Comparison of ENCODE assay signal across 9 mouse cellular contexts in genomic region chr8:71572847-71573633, GRCm38 (mm10). TPM values are rescaled to one million over a fixed set of nuclear protein-coding genes. Genes with fewer than 3 reads are reported as not detected.
DNase-seq lines count a peak whose midpoint lies in the region; ATAC-seq and TF ChIP-seq lines count a peak whose summit lies in the region.
"Had no signal": no experiment of that assay in that cellular context is flagged by ENCODE, and none has a peak within 500 bp of the region (broad histone marks: within the 10 kb centered on the region; RNA-seq: fewer than 3 reads in every experiment).

No protein-coding gene starts in this region.

- no peak for TF ChIP-seq CTCF in lung, embryonic 14.5 days (IDR thresholded peaks at IDR 0.05; ENCODE audit: low read depth)

- DNase-seq in lung, embryonic 14.5 days = peak; percentile 71
- DNase-seq in lung, postnatal 25 days (ENCODE audit: low spot score) = no peak
- DNase-seq in cerebellum, adult 9-10 months = peak; percentile 69
- peak; percentile 53 for DNase-seq in gastrocnemius, postnatal 25 days
- peak; percentile 74 for DNase-seq in kidney, postnatal 10 days
- DNase-seq in lung, postnatal 10 days = peak; percentile 48

- H3K27ac ChIP-seq in lung, embryonic 14.5 days (ENCODE audit: low read depth) = peak overlapping the region; percentile 58
- H3K27ac ChIP-seq: kidney, postnatal 0 days had no signal

- H3K4me3 ChIP-seq in lung, embryonic 14.5 days (ENCODE audit: low read depth, low read length) = no peak overlapping the region

- no peaks in the 10 kb centered on the region for H3K36me3 ChIP-seq in lung, embryonic 14.5 days (ENCODE audit: insufficient read depth)

- H3K4me1 ChIP-seq in lung, embryonic 14.5 days (ENCODE audit: insufficient read depth) = peaks cover 7% of the 10 kb centered on the region; the same call in 1 of the 2 replicates

- ATAC-seq in lung, embryonic 14.5 days (ENCODE audit: insufficient read depth) = no peak
- ATAC-seq in activated CD4-positive, CD25-positive, alpha-beta regulatory T cell, adult 4 months = no peak
- no peak for ATAC-seq in monocyte, adult 5-6 weeks (replicated peaks; ENCODE audit: insufficient number of reproducible peaks, low FRiP score, low TSS enrichment, poor library complexity, severe bottlenecking)

- 0 out of 2 replicates have a peak, but pooled peaks cover 6% of the 10 kb centered on the region for H3K27me3 ChIP-seq in lung, embryonic 14.5 days (ENCODE audit: insufficient read depth, low read length)

- 67% methylated on average over 9 of the region's 9 CpGs for WGBS in lung, embryonic 14.5 days

- 0 out of 2 replicates have a peak overlapping the region, but pooled peaks have one; percentile 13 for H3K4me2 ChIP-seq in lung, embryonic 14.5 days

- 0 out of 2 replicates have a peak overlapping the region, but pooled peaks have one; percentile 28 for H3K9ac ChIP-seq in lung, embryonic 14.5 days

- H3K9me3 ChIP-seq in lung, embryonic 14.5 days (ENCODE audit: low read depth, low read length) = no peaks in the 10 kb centered on the region

RNA-seq across cellular contexts. Expression of gene Slc27a1, which starts 4.4 kb away (rescaled TPM):
- polyA plus RNA-seq in lung, embryonic 14.5 days (2014; fragmentation: Nextera tagmentation; extraction: Ambion mirVana) = 18.5 and 19.9 TPM in 2 replicates
- 10 to 100 TPM; 62.6 to 62.9 TPM for total RNA-seq in gastrocnemius, postnatal 25 days (2021)
- polyA plus RNA-seq in activated CD4-positive, CD25-positive, alpha-beta regulatory T cell, adult 4 months (2017; shearing (Covaris generic)) = 1 to 10 TPM; 4.4 to 8.9 TPM
- total RNA-seq in monocyte, adult 5-6 weeks (2017) = 0.53 to 1.2 TPM (median 0.76 TPM) in 3 replicates

RNA-seq across cellular contexts. Expression of gene Nxnl1, which starts 6.6 kb away (rescaled TPM):
- polyA plus RNA-seq in lung, embryonic 14.5 days (2014; fragmentation: Nextera tagmentation; extraction: Ambion mirVana) = 0.07 TPM in 1 of 2 replicates, not detected in the other
- total RNA-seq in gastrocnemius, postnatal 25 days (2021) = under 1 TPM in 1 of 2 experiments, not detected in 1; 0.24 TPM
- under 1 TPM in 1 of 2 experiments, not detected in 1; 0.15 TPM for polyA plus RNA-seq in activated CD4-positive, CD25-positive, alpha-beta regulatory T cell, adult 4 months (2017; shearing (Covaris generic))
- total RNA-seq in monocyte, adult 5-6 weeks (2017) = not detected in 3 replicates

RNA-seq across cellular contexts. Expression of gene Tmem221, which starts 14.4 kb away (rescaled TPM):
- 1.9 and 3.2 TPM in 2 replicates for polyA plus RNA-seq in lung, embryonic 14.5 days (2014; fragmentation: Nextera tagmentation; extraction: Ambion mirVana)
- not detected for total RNA-seq in gastrocnemius, postnatal 25 days (2021)
- 1 to 10 TPM in 1 of 2 experiments, under 1 TPM in 1; 0.99 to 1.7 TPM for polyA plus RNA-seq in activated CD4-positive, CD25-positive, alpha-beta regulatory T cell, adult 4 months (2017; shearing (Covaris generic))
- total RNA-seq in monocyte, adult 5-6 weeks (2017) = 0.29 TPM in 1 of 3 replicates, not detected in the others

RNA-seq across cellular contexts. Expression of gene Pgls, which starts 18.9 kb away (rescaled TPM):
- polyA plus RNA-seq in lung, embryonic 14.5 days (2014; fragmentation: Nextera tagmentation; extraction: Ambion mirVana) = 251 and 253 TPM in 2 replicates
- total RNA-seq in gastrocnemius, postnatal 25 days (2021) = 10 to 100 TPM; 26.3 to 26.9 TPM
- polyA plus RNA-seq in activated CD4-positive, CD25-positive, alpha-beta regulatory T cell, adult 4 months (2017; shearing (Covaris generic)) = 10 to 100 TPM; 77.4 to 87.4 TPM
- 31.2 to 49.8 TPM (median 36.8 TPM) in 3 replicates for total RNA-seq in monocyte, adult 5-6 weeks (2017)

RNA-seq across cellular contexts. Expression of gene Fam129c, which starts 24.4 kb away (rescaled TPM):
- 2.4 and 4.6 TPM in 2 replicates for polyA plus RNA-seq in lung, embryonic 14.5 days (2014; fragmentation: Nextera tagmentation; extraction: Ambion mirVana)
- total RNA-seq in gastrocnemius, postnatal 25 days (2021) = under 1 TPM; 0.29 to 0.38 TPM
- 1 to 10 TPM; 1.9 to 3.9 TPM for polyA plus RNA-seq in activated CD4-positive, CD25-positive, alpha-beta regulatory T cell, adult 4 months (2017; shearing (Covaris generic))
- 6.3 to 12.8 TPM (median 6.9 TPM) in 3 replicates for total RNA-seq in monocyte, adult 5-6 weeks (2017)

Comparison
In these comparisons a context has a peak if more than half of its experiments do, and no peak if none do; other contexts are left out.
1. RNA of gene Slc27a1, which starts 4.4 kb away (total RNA-seq): 62.6 to 62.9 TPM in gastrocnemius, postnatal 25 days; 0.53 to 1.2 TPM in monocyte, adult 5-6 weeks; every median in the first group is over 10 times any median in the second.